Mouse (Mus musculus) G1E-ER4 (cell line): ENCODE data around the gene Kcnma1. TPM values are rescaled to one million over a fixed set of nuclear protein-coding genes. Genes with fewer than 3 reads are reported as not detected.

Experiments used
- GATA1 ChIP-seq: IDR thresholded peaks from one replicate; pipeline ENCODE4 v1.8.0; 2012; ENCODE audit warnings: low read length, inconsistent platforms
- polyA plus RNA-seq: library from polyadenylated mRNA; stranded (reverse); fragments of >175 nt; gene quantifications from 2 replicates; pipeline ENCODE4 v1.2.3, GENCODE M21; 2012

The Kcnma1 gene
- polyA plus RNA-seq, 1 experiment, result not detected

GRCm38 (mm10) chr14:23714396-23715131, 299.7 kb downstream of the Kcnma1 start:
- TF ChIP-seq GATA1, result no peak

GRCm38 (mm10) chr14:23712891-23713290, 301.4 kb downstream of the Kcnma1 start:
- TF ChIP-seq GATA1, result no peak

- TF ChIP-seq GATA1, result no peak
Measured at GRCm38 (mm10) chr14:23710954-23711353, 303.3 kb downstream of the Kcnma1 start.

GRCm38 (mm10) chr14:23706837-23707236, 307.5 kb downstream of the Kcnma1 start:
- TF ChIP-seq GATA1, result no peak

GRCm38 (mm10) chr14:23705647-23706046, 308.6 kb downstream of the Kcnma1 start:
- TF ChIP-seq GATA1, result no peak

GRCm38 (mm10) chr14:23704303-23704702, 310.0 kb downstream of the Kcnma1 start:
- TF ChIP-seq GATA1, result no peak

- no peak for TF ChIP-seq GATA1
Measured at GRCm38 (mm10) chr14:23696341-23696740, 317.9 kb downstream of the Kcnma1 start.

- no peak for TF ChIP-seq GATA1
Measured at GRCm38 (mm10) chr14:23689681-23690080, 324.6 kb downstream of the Kcnma1 start.

GRCm38 (mm10) chr14:23688513-23688912, 325.8 kb downstream of the Kcnma1 start:
- no peak for TF ChIP-seq GATA1

GRCm38 (mm10) chr14:23684463-23685066, 329.7 kb downstream of the Kcnma1 start:
- TF ChIP-seq GATA1, result no peak

- no peak for TF ChIP-seq GATA1
Measured at GRCm38 (mm10) chr14:23682758-23683157, 331.5 kb downstream of the Kcnma1 start.

- TF ChIP-seq GATA1, result no peak
Measured at GRCm38 (mm10) chr14:23679378-23679777, 334.9 kb downstream of the Kcnma1 start.

- no peak for TF ChIP-seq GATA1
Measured at GRCm38 (mm10) chr14:23666420-23666819, 347.9 kb downstream of the Kcnma1 start.

GRCm38 (mm10) chr14:23651682-23652081, 362.6 kb downstream of the Kcnma1 start:
- no peak for TF ChIP-seq GATA1

- TF ChIP-seq GATA1, result no peak
Measured at GRCm38 (mm10) chr14:23650126-23650525, 364.2 kb downstream of the Kcnma1 start.

GRCm38 (mm10) chr14:23645361-23646063, 368.8 kb downstream of the Kcnma1 start:
- TF ChIP-seq GATA1, result no peak
